Mouse (Mus musculus) heart, embryonic 10.5 days (tissue): ENCODE results near the gene Rps6kb1. TPM values are rescaled to one million over a fixed set of nuclear protein-coding genes. Genes with fewer than 3 reads are reported as not detected.
A peak's percentile ranks its signal among the peaks of the same experiment; 100 is the strongest.

Experiments
- DNase-seq: peaks from one replicate; pipeline ENCODE4 v3.0.0-alpha.2; 2017; ENCODE audit warnings: low spot score
- H3K27ac ChIP-seq: fragments of 300-500 bp; sonication (generic); 2 replicates; pipeline ENCODE4 v1.5.1; 2016; ENCODE audit warnings: mild to moderate bottlenecking
- H3K27me3 ChIP-seq: fragments of 300-500 bp; sonication (generic); 2 replicates; pipeline ENCODE4 v1.6.1; 2016; ENCODE audit warnings: mild to moderate bottlenecking; ENCODE audit not compliant: poor library complexity, insufficient read depth, severe bottlenecking
- H3K36me3 ChIP-seq: fragments of 300-500 bp; sonication (generic); 2 replicates; pipeline ENCODE4 v1.6.1; 2016; ENCODE audit warnings: mild to moderate bottlenecking, moderate library complexity
- H3K4me1 ChIP-seq: fragments of 300-500 bp; sonication (generic); 2 replicates; pipeline ENCODE4 v1.6.1; 2016; ENCODE audit warnings: mild to moderate bottlenecking
- H3K4me3 ChIP-seq: fragments of 300-500 bp; sonication (generic); 2 replicates; pipeline ENCODE4 v1.5.1; 2016; ENCODE audit warnings: mild to moderate bottlenecking, moderate library complexity
- H3K9me3 ChIP-seq: fragments of 300-500 bp; sonication (generic); 2 replicates; pipeline ENCODE4 v1.6.1; 2016; ENCODE audit warnings: mild to moderate bottlenecking, moderate library complexity
- WGBS: fragments of 180-500 bp; shearing (Covaris S2); methylation state at CpG from one replicate; pipeline ENCODE4 v1.1.7; 2016; 5-methylcytosine and 5-hydroxymethylcytosine counted together
- polyA plus RNA-seq: library from polyadenylated mRNA; unstranded; fragments of >200 nt; fragmentation: Nextera tagmentation; extraction: Ambion mirVana; gene quantifications from 2 replicates; pipeline ENCODE4 v1.2.1, GENCODE M21; 2016

Rps6kb1 gene
- polyA plus RNA-seq, 1 experiment from 2014 or later: 60.4 TPM

DNA sequence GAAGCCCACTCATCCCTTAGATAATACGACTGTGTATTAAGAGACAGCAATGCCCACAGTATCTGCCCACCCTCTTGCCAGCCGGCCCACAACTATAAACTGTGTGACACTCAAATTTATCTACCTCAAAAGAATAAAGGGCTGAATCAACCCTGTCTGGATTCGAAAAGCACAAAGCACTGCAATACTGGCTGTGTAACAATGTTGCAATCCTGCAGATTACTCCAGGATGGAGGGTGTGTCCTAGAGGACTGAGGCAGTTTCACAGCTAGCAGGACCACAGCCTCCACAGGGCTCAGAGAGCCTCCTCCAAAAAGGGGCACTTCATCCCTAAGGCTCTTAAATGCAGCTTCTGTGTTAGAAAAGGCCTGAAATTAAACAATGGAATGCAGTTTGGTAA lies 28.0 kb downstream of the Rps6kb1 start:
- DNase-seq: no peak
- Histone ChIP-seq H3K27ac (no peak overlapping the region), H3K36me3 (peaks cover 85% of the 10 kb centered on the region), H3K9me3 (no peaks in the 10 kb centered on the region), H3K4me1 (no peaks in the 10 kb centered on the region), H3K4me3 (no peak overlapping the region), H3K27me3 (no peaks in the 10 kb centered on the region)
- 86% methylated on average over 3 of the region's 3 CpGs for WGBS

DNA sequence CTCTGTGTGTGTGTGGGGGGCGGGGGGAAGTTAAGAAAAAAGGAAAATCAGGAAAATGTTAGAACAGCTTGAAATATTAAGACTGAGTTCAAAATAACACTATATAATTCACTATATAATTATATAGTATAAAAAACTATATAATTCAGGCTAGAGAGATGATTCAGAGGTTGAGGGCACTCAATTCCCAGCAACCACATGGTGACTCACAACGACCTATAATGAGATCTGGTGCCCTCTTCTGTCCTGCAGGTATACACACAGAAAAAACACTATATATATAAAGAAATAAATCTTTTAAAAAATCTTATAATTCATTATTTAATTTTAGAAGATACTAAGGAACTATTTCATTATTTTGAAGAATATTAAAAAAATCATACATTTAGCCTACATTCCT lies 36.6 kb downstream of the Rps6kb1 start:
- Histone ChIP-seq H3K4me3 (no peak overlapping the region), H3K27ac (no peak overlapping the region), H3K9me3 (no peaks in the 10 kb centered on the region), H3K27me3 (no peaks in the 10 kb centered on the region), H3K36me3 (peaks cover 88% of the 10 kb centered on the region), H3K4me1 (no peaks in the 10 kb centered on the region)
- 85% methylated on average over 2 of the region's 2 CpGs for WGBS
- DNase-seq: no peak

DNA sequence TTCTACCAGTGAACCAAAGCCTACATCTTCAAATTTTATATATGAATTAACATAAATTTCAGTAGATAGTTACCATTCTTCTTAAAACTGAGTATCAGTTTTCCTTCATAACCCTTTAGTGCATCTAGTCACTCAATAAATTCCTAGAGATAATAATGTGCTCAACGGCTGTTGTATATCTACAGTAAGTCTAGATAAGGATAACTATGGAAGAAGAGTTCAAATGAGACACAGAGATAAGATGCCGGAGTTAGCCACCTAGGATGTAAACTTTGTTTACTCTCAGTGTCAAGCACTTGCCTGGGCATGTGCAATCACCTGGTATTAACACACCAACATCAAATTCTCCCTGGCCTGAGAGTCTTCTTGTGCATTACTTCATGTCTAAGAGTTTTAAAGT lies 37.3 kb downstream of the Rps6kb1 start:
- no peaks in the 10 kb centered on the region for H3K9me3 ChIP-seq
- no peak overlapping the region for H3K27ac ChIP-seq
- H3K4me1 ChIP-seq: no peaks in the 10 kb centered on the region
- 51% methylated on average over 2 of the region's 2 CpGs for WGBS
- H3K36me3 ChIP-seq: peaks cover 89% of the 10 kb centered on the region
- H3K27me3 ChIP-seq: no peaks in the 10 kb centered on the region
- no peak for DNase-seq
- no peak overlapping the region for H3K4me3 ChIP-seq

DNA sequence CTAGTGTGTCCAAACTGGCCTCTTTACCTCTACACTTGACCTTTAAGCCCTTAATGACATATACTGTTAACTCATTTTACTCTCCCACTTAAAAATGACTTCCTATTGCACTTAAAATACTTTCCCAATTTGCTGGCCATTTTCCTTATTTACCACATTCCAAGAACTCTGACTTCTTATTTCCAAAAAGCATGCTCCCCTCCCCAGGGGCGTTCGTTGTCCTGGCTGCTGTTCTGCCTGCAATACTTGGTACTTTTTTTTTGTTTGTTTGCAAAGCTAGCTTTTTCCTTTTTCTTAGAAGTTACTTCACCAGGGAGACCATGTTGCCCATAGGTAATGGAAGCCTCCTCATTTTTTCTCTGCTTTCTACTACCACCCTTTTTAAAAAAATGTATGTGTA lies 41.5 kb downstream of the Rps6kb1 start:
- peaks cover 67% of the 10 kb centered on the region for H3K36me3 ChIP-seq
- H3K27me3 ChIP-seq: no peaks in the 10 kb centered on the region
- H3K27ac ChIP-seq: no peak overlapping the region
- DNase-seq: no peak
- H3K9me3 ChIP-seq: no peaks in the 10 kb centered on the region
- H3K4me3 ChIP-seq: no peak overlapping the region
- WGBS: 93% methylated on average over 2 of the region's 2 CpGs
- no peaks in the 10 kb centered on the region for H3K4me1 ChIP-seq

DNA sequence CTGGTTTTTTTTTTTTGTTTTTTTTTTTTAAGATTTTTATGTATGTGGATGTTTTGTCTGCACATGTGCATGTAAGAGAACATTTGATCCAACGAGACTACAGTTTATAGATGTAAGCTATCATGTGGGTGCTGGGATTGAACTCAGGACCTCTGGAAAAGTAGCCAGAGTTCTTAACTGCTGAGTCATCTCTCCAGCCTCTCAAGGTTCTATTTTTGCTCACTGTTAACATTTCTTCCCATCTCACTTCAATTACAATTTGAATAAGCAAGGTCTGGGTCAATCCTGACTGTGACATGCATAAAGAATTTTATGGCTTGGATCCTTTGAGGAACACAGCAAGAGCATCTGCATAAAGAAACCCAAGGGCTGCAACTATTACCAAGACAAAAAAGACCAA lies 43.8 kb downstream of the Rps6kb1 start:
- WGBS: 83% methylated on average over 1 of the region's 1 CpGs
- peaks cover 66% of the 10 kb centered on the region for H3K36me3 ChIP-seq
- H3K9me3 ChIP-seq: no peaks in the 10 kb centered on the region
- no peak for DNase-seq
- no peaks in the 10 kb centered on the region for H3K4me1 ChIP-seq
- H3K27me3 ChIP-seq: no peaks in the 10 kb centered on the region
- H3K27ac ChIP-seq: no peak overlapping the region
- H3K4me3 ChIP-seq: no peak overlapping the region

DNA sequence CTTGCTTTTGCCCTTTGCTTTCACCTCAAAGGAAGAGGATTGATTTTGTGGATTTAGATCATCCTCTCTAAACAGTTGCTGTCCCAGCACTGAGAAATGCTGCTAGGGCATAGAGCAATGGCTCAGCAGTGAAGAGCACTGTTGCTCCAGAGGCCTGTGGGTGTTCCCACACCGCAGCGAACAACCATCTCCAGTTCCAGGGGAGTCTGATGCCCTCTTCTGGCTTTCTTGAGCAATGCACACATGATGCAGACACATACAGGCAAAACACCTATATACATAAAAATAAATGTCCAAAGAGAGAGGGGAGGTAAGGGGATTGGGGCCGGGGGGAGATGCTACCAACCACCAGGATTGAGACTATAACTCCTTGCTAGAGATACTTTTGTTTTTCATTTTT lies 46.7 kb downstream of the Rps6kb1 start:
- H3K27ac ChIP-seq: no peak overlapping the region
- no peak for DNase-seq
- H3K36me3 ChIP-seq: peaks cover 53% of the 10 kb centered on the region
- no peaks in the 10 kb centered on the region for H3K9me3 ChIP-seq
- no peaks in the 10 kb centered on the region for H3K27me3 ChIP-seq
- H3K4me3 ChIP-seq: no peak overlapping the region
- 75% methylated on average over 3 of the region's 3 CpGs for WGBS
- no peaks in the 10 kb centered on the region for H3K4me1 ChIP-seq

DNA sequence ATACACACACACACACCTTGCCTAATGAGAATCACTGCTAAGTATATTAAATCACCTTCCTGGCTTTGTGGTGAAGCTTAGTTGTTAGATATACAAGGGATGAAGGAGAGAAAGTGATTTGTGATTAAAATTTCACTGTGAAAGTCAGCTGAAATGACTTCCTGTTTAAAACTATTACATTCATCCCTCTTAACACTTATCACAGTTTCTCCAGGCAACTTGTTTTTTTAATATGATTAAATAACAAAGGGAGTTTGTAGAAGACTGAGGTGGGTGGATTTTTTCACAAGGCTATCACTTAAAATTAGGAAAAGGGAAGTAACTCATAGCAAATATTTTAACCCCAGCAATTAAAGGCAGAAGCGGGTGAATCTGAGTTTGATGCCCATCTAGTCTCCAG lies 47.2 kb downstream of the Rps6kb1 start:
- peaks cover 53% of the 10 kb centered on the region for H3K36me3 ChIP-seq

DNA sequence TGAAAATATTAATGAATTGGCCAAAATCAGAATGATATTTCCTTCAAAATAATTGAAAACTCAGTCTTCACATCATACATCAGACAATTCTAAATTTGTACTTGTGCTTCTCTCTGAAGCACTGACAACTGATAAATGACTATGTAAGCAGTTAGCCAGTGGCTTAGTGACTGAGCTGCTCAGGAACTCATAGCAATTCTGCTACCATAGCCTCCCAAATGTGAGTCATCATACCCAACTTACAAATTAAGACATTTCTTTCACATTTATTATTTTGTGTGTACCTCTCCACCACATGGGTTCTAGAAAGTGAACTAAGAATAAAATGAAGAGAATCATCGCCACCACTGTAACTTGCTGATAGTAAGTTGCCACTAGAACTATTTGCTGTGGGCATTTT lies 53.8 kb downstream of the Rps6kb1 start:
- Histone ChIP-seq H3K36me3 (peaks cover 45% of the 10 kb centered on the region), H3K27me3 (no peaks in the 10 kb centered on the region), H3K27ac (no peak overlapping the region), H3K4me3 (no peak overlapping the region), H3K9me3 (no peaks in the 10 kb centered on the region), H3K4me1 (peaks cover 4% of the 10 kb centered on the region)
- 91% methylated on average over 1 of the region's 1 CpGs for WGBS
- no peak for DNase-seq

More for the DNA sequence above, 47.2 kb downstream of the Rps6kb1 start:
- no peaks in the 10 kb centered on the region for H3K9me3 ChIP-seq
- no peaks in the 10 kb centered on the region for H3K4me1 ChIP-seq
- no peak overlapping the region for H3K27ac ChIP-seq
- no peak overlapping the region for H3K4me3 ChIP-seq
- DNase-seq: no peak
- WGBS: 85% methylated on average over 1 of the region's 1 CpGs
- H3K27me3 ChIP-seq: no peaks in the 10 kb centered on the region

DNA sequence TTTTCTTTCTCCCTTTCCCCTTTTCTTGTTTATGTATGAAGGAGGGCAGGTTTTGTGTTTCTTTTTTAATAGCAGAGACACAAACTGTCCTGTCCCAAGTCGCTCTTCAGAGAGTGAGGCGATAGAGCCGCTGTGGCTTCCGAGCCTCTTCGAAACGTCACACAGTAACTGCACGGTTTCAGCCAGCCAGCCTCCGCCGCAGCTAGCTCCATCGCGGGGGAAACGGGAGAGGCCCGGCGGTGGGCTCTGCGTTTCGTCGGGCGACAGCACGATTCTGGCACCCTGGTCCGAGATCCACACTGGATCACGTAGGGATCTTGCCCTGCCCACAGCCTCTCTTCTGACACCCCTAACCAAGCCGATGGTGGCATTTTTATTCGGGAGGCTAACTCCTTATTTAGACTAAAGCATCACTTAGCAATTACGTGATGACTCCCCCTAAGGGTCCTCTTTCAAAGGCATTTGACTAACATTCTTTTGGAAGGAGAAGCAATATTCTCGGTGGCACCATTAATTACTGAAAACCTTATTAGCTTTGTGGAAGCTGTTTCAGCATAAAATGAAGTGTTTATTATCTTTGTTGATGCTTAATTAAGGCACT lies 59.6 kb downstream of the Rps6kb1 start:
- no peaks in the 10 kb centered on the region for H3K9me3 ChIP-seq
- H3K27ac ChIP-seq: peak overlapping the region; percentile 91
- peaks cover 8% of the 10 kb centered on the region for H3K36me3 ChIP-seq
- peak overlapping the region; percentile 77 for H3K4me3 ChIP-seq
- DNase-seq: no peak
- WGBS: under 1% methylated on average over 25 of the region's 25 CpGs
- H3K4me1 ChIP-seq: peaks cover 8% of the 10 kb centered on the region
- no peaks in the 10 kb centered on the region for H3K27me3 ChIP-seq

DNA sequence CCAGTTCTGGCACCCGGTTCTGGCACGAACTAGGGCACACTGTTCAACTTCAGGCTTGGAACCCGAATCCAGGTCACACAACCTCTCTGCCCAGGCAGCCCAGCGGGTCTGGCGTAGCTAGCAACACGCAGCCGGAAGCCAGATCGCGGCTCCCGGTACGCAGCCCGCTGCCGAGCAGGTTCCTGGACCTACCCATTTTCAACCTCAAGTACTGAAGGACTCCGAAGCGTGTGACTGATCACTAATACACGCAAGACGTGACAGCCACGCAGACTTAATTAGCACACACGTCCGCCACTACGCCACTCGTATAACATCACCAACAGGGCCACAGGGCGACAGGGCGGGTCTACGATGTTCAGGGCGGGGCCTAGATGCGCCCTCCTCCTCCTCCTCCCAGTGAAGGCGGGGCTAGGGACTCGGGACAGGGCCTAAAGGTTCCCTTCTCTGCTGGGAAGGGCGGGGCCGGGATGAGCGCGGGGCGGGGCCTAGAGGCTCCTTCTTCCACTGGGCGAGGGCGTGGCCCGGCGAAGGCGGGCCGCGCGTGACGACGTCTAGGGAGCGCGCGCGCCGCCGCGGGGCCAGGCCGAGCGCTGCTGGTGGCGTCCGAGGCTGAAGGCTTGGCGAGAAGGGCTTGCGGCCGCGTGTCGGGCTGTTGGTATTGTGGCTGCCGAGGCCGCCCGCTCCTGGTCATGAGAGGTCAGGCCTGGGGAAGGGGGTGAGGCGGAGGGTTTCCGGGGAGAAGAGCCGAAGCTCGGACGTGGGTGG lies 60.3 kb downstream of the Rps6kb1 start, which contains the start of gene Rnft1:
Rnft1 (plus strand) TSS at position 557 of the 768 bp plus-strand sequence.
- H3K4me1 ChIP-seq: peaks cover 8% of the 10 kb centered on the region
- WGBS: under 1% methylated on average over 67 of the region's 68 CpGs
- H3K27me3 ChIP-seq: no peaks in the 10 kb centered on the region
- peak within 1 kb of the TSS; percentile 77 for H3K4me3 ChIP-seq
- no peaks in the 10 kb centered on the region for H3K9me3 ChIP-seq
- DNase-seq: peak; percentile 99
- peaks cover 1% of the 10 kb centered on the region; the same call in 1 of the 2 replicates for H3K36me3 ChIP-seq
- H3K27ac ChIP-seq: peak within 1 kb of the TSS; percentile 91

DNA sequence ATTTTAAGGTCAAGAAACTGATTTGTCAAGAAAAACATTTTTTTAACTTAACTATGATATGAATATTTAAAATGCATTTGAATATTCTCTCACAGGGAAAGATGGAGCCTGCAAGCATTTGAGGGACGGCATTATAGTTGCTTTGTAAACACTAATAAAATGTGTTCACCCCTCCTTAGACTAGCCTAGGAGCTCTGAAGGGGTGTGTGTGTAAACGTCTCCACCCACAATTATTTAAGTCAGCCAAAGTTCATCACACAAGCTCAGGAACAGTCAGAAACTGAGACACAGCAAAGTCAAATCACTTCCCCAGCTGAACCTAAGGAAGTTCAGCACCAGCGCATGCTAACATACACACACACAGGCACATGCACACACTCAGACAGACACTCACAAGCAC lies 71.0 kb downstream of the Rps6kb1 start:
- H3K36me3 ChIP-seq: no peaks in the 10 kb centered on the region
- no peak overlapping the region for H3K4me3 ChIP-seq
- no peaks in the 10 kb centered on the region for H3K27me3 ChIP-seq
- no peaks in the 10 kb centered on the region for H3K9me3 ChIP-seq
- 74% methylated on average over 3 of the region's 3 CpGs for WGBS
- DNase-seq: no peak
- peak overlapping the region; percentile 83; the same call in 1 of the 2 replicates for H3K27ac ChIP-seq
- H3K4me1 ChIP-seq: peaks cover 10% of the 10 kb centered on the region; the same call in 1 of the 2 replicates

DNA sequence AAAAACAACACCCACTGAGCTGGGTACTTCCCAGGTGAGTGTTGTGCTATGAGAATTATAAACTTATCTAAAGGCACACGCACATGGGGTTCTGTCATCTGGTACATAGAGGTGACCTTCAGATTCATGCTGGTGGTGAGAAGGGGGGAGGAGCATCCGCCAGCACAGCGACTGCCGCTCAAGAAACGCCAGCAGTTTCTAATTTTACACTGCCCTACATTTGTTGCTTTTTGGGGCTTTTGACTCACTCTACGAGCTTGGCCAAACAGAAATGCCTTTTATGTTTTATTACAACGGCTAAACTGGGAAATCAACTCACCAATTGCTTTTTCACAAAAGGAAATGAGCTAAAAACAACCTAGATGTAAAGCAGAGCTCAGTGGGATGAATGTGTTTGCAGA lies 71.8 kb downstream of the Rps6kb1 start:
- WGBS: 24% methylated on average over 7 of the region's 7 CpGs
- peak overlapping the region; percentile 83 for H3K27ac ChIP-seq
- peaks cover 18% of the 10 kb centered on the region for H3K4me1 ChIP-seq
- H3K36me3 ChIP-seq: no peaks in the 10 kb centered on the region
- H3K9me3 ChIP-seq: no peaks in the 10 kb centered on the region
- H3K27me3 ChIP-seq: no peaks in the 10 kb centered on the region
- H3K4me3 ChIP-seq: peak overlapping the region; percentile 17; the same call in 1 of the 2 replicates
- DNase-seq: no peak

DNA sequence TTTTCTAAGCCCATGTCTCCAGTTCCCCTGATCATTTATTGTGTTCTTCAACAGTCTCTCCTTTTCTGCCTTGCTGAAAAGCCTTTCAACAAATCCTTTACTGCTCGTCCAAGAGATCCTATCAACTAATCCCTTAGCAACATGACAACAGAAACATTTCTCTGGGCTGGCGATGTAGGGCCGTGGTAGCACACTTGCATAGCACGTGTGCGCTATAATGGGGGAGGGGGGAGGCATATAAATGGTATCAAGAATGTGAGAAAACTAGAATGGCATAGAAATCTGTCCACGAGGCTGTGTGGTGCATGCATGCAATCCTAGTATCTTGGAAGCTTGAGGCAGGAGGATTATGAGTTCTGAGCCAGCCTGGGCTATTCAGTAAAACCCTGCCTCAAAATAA lies 72.8 kb downstream of the Rps6kb1 start:
- peak overlapping the region; percentile 83; the same call in 1 of the 2 replicates for H3K27ac ChIP-seq
- H3K27me3 ChIP-seq: no peaks in the 10 kb centered on the region
- H3K9me3 ChIP-seq: no peaks in the 10 kb centered on the region
- no peak overlapping the region for H3K4me3 ChIP-seq
- 63% methylated on average over 6 of the region's 6 CpGs for WGBS
- no peak for DNase-seq
- H3K36me3 ChIP-seq: no peaks in the 10 kb centered on the region
- peaks cover 19% of the 10 kb centered on the region for H3K4me1 ChIP-seq
